Mouse (Mus musculus): ENCODE measurements around the gene Ttc27.

Gene Ttc27

GRCm38 (mm10) chr17:74887039-74887438 lies 169.5 kb downstream of the Ttc27 start:
- DNase-seq (ENCODE audit: low spot score): no peak

GRCm38 (mm10) chr17:74888836-74889534 lies 171.5 kb downstream of the Ttc27 start:
- DNase-seq (ENCODE audit: low spot score): no peak

- DNase-seq (ENCODE audit: low spot score): no peak
Measured at GRCm38 (mm10) chr17:74889535-74890117, 172.1 kb downstream of the Ttc27 start.

- DNase-seq (ENCODE audit: low spot score): no peak
Measured at GRCm38 (mm10) chr17:74902453-74902852, 184.9 kb downstream of the Ttc27 start.

GRCm38 (mm10) chr17:74903411-74904331 lies 186.1 kb downstream of the Ttc27 start:
- DNase-seq (ENCODE audit: low spot score): no peak

- no peak for DNase-seq (ENCODE audit: low spot score)
Measured at GRCm38 (mm10) chr17:74904332-74904687, 186.8 kb downstream of the Ttc27 start.

GRCm38 (mm10) chr17:74904956-74905355 lies 187.4 kb downstream of the Ttc27 start:
- DNase-seq (ENCODE audit: low spot score): no peak

GRCm38 (mm10) chr17:74912995-74913394 lies 195.5 kb downstream of the Ttc27 start:
- DNase-seq (ENCODE audit: low spot score): no peak

Data from ovary, postnatal 14 days (tissue).